Mouse (Mus musculus): ENCODE results near the gene Apol10b. TPM values are rescaled to one million over a fixed set of nuclear protein-coding genes. Genes with fewer than 3 reads are reported as not detected.
"Not testable (repeated sequence)": the region's sequence is repeated elsewhere in the genome, so short reads cannot be mapped to it uniquely, and the experiment has no call there.

The Apol10b gene
- polyA plus RNA-seq, 1 experiment from 2014 or later: 0.18 TPM

DNA sequence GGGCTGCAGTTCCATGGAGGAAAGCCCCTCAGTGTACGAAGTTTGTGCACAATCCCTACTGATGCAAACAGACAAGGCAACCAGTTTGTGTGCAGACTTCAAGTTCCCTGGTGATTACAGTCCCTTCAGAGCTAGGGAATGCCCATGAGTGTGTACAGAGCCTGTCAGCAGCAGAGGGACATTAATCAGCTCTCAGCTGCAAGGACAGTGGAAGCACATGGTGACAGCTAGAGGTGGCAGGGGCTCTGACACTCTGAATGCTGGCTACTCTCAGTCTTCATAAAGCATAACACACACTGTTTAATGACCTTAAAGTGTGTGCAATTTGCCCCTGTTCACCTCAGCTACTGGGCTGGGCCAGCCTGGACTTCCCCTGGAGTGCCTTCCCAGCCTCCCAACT is 2.4 kb downstream of the Apol10b start:
- Histone ChIP-seq H3K9me3 (replicated peaks; ENCODE audit: control insufficient read depth, low read length) (no peaks in the 10 kb centered on the region), H3K4me1 (ENCODE audit: control insufficient read depth, insufficient read depth, low read length) (peaks cover 3% of the 10 kb centered on the region; the same call in 1 of the 2 replicates), H3K27ac (ENCODE audit: low read length) (no peak overlapping the region), H3K9ac (ENCODE audit: low read length) (no peak overlapping the region), H3K27me3 (ENCODE audit: control insufficient read depth, insufficient read depth, low read length) (no peaks in the 10 kb centered on the region), H3K4me3 (replicated peaks; ENCODE audit: low read length) (no peak overlapping the region), H3K4me2 (ENCODE audit: low read depth, low read length) (no peak overlapping the region), H3K36me3 (ENCODE audit: control insufficient read depth, insufficient read depth, low read length) (no peaks in the 10 kb centered on the region)
- WGBS: 43% methylated on average over 1 of the region's 1 CpGs
- no peak for ATAC-seq (ENCODE audit: insufficient read depth, low FRiP score)

DNA sequence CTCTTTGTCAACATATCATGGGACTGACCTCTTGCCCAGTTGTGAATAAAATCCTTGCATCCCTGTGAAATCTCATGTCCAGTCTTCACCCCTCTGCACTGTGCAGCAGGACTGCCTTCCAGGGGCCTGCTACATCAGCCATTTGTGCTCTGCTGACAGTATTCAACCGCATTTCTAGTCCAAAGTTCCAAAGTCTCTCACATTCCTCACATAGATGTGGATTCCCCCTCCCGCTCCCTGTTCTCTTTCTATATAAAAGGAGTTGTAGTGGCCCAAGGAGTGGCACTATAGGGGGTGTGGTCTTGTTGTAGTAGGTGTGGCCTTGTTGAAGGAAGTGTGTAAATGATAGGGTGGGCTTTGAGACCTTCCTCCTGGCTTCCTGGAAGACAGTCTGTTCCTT is 5.0 kb downstream of the Apol10b start:
- no peak overlapping the region for H3K4me2 ChIP-seq (ENCODE audit: low read depth, low read length)
- no peaks in the 10 kb centered on the region for H3K4me1 ChIP-seq (ENCODE audit: control insufficient read depth, insufficient read depth, low read length)
- H3K9me3 ChIP-seq (replicated peaks; ENCODE audit: control insufficient read depth, low read length): no peaks in the 10 kb centered on the region
- no peaks in the 10 kb centered on the region for H3K27me3 ChIP-seq (ENCODE audit: control insufficient read depth, insufficient read depth, low read length)
- H3K4me3 ChIP-seq (replicated peaks; ENCODE audit: low read length): no peak overlapping the region
- no peak overlapping the region for H3K27ac ChIP-seq (ENCODE audit: low read length)
- ATAC-seq (ENCODE audit: insufficient read depth, low FRiP score): no peak
- H3K36me3 ChIP-seq (ENCODE audit: control insufficient read depth, insufficient read depth, low read length): no peaks in the 10 kb centered on the region
- 55% methylated on average over 2 of the region's 2 CpGs for WGBS
- H3K9ac ChIP-seq (ENCODE audit: low read length): no peak overlapping the region

DNA sequence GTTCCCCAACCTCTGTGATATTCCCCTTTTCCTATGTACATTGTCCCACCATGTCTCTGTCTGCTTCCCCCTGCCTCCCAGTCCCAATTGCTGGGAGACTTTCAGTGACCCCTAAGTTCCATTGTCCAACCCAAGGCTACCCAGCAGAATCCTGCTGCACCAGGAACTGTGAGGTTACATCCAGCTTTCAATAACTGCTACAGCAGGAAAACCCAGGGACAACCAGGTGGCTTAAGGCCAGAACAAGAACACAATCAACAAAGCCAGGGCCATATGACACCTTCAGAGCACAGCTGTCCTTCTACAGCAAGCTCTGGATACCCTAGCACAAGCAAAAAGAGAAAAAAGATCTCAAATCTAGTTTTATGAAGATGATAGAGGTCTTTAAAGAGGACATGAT is 6.9 kb downstream of the Apol10b start:
- no peak for ATAC-seq (ENCODE audit: insufficient read depth, low FRiP score)

DNA sequence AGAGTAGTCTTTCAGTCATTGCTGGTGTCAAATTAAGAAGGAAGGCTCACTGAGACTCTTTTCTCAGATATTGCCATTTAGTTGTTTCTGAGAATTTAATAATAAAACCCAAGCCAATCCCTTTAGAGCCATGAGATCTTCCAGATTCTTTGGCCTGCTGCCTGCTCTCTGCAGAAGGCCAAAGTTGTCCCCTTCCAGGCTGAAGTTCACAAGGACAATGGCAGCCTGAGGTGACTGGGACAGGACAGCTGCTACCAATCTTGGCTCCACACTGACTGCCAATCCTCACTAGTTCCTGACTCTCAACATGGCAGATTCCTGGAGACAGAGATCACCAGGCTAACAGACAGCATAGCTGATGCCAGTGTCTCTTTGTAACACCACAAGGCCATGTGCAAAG is 8.9 kb downstream of the Apol10b start:
- Histone ChIP-seq H3K36me3 (ENCODE audit: control insufficient read depth, insufficient read depth, low read length) (no peaks in the 10 kb centered on the region), H3K4me1 (ENCODE audit: control insufficient read depth, insufficient read depth, low read length) (no peaks in the 10 kb centered on the region), H3K9ac (ENCODE audit: low read length) (no peak overlapping the region), H3K4me2 (ENCODE audit: low read depth, low read length) (no peak overlapping the region), H3K27me3 (ENCODE audit: control insufficient read depth, insufficient read depth, low read length) (no peaks in the 10 kb centered on the region), H3K4me3 (replicated peaks; ENCODE audit: low read length) (no peak overlapping the region), H3K27ac (ENCODE audit: low read length) (no peak overlapping the region), H3K9me3 (replicated peaks; ENCODE audit: control insufficient read depth, low read length) (no peaks in the 10 kb centered on the region; the same call in 1 of the 2 replicates)
- ATAC-seq (ENCODE audit: insufficient read depth, low FRiP score): no peak

More for the DNA sequence above, 6.9 kb downstream of the Apol10b start:
- H3K4me1 ChIP-seq (ENCODE audit: control insufficient read depth, insufficient read depth, low read length): no peaks in the 10 kb centered on the region
- no peaks in the 10 kb centered on the region for H3K36me3 ChIP-seq (ENCODE audit: control insufficient read depth, insufficient read depth, low read length)
- no peak overlapping the region for H3K27ac ChIP-seq (ENCODE audit: low read length)
- H3K9ac ChIP-seq (ENCODE audit: low read length): no peak overlapping the region
- no peaks in the 10 kb centered on the region for H3K9me3 ChIP-seq (replicated peaks; ENCODE audit: control insufficient read depth, low read length)
- H3K4me3 ChIP-seq (replicated peaks; ENCODE audit: low read length): no peak overlapping the region
- no peak overlapping the region for H3K4me2 ChIP-seq (ENCODE audit: low read depth, low read length)
- H3K27me3 ChIP-seq (ENCODE audit: control insufficient read depth, insufficient read depth, low read length): no peaks in the 10 kb centered on the region

DNA sequence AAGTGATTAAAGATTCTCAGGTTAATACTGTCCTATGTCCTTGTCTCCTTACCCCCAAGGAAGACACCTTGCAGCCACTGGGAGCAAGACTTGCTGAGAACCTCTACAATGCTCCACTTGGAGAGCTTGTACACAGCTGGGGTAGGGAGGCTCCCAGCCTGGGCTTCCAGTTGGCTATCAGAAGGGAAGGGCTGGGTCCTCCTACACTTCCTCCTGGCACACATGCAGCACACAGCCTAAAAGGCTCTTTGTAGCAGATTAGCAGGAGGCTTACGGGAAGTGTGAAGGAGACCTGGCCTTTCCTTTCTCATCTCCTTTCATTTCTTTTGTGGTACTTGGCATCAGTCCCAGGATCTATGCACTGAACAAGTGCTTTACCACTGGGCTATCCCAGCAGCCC is 14.2 kb downstream of the Apol10b start:
- ATAC-seq (ENCODE audit: insufficient read depth, low FRiP score): no peak
- no peak overlapping the region for H3K4me2 ChIP-seq (ENCODE audit: low read depth, low read length)
- no peak overlapping the region for H3K9ac ChIP-seq (ENCODE audit: low read length)
- no peaks in the 10 kb centered on the region for H3K4me1 ChIP-seq (ENCODE audit: control insufficient read depth, insufficient read depth, low read length)
- H3K4me3 ChIP-seq (replicated peaks; ENCODE audit: low read length): no peak overlapping the region
- H3K27ac ChIP-seq (ENCODE audit: low read length): no peak overlapping the region
- WGBS: 33% methylated on average over 1 of the region's 1 CpGs
- no peaks in the 10 kb centered on the region for H3K27me3 ChIP-seq (ENCODE audit: control insufficient read depth, insufficient read depth, low read length)
- no peaks in the 10 kb centered on the region; the same call in 1 of the 2 replicates for H3K9me3 ChIP-seq (replicated peaks; ENCODE audit: control insufficient read depth, low read length)
- H3K36me3 ChIP-seq (ENCODE audit: control insufficient read depth, insufficient read depth, low read length): no peaks in the 10 kb centered on the region

DNA sequence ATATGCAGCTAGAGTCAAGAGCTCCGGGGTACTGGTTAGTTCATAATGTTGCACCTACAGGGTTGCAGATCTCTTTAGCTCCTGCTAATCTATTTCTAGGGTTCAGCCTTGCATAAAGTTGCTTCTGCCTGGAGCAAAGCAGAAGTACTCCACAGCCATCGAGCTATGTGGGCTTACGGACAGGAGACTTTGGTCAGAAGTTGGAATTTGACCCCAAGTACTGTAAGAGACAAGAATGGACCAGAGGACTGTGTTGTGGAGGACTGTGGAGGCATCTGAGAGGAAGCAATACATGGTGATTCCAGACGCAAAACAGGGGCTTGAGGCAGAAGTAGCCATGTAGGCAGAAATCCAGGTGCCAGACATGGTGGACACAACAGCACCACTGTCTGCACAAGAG is 16.6 kb downstream of the Apol10b start:
- H3K36me3 ChIP-seq (ENCODE audit: control insufficient read depth, insufficient read depth, low read length): no peaks in the 10 kb centered on the region

DNA sequence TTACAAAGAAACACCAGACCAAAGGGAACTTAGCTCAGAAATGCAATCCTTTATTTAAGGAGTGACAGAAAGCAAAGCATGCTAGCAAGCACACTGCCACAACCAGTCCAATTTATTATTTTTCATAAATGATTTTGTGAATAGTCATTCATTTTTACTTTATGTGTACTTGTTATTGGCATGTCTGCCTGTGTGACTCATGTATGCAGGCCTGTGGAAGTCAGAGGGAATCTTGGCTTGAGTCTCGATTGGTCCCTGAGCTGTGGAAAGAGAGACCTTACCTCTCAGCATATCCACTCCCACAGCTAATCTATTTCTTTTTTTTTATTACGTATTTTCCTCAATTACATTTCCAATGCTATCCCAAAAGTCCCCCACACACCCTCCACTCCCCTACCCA is 17.1 kb downstream of the Apol10b start:
- 84% methylated on average over 2 of the region's 2 CpGs for WGBS
- no peak for ATAC-seq (ENCODE audit: insufficient read depth, low FRiP score)
- H3K27ac ChIP-seq (ENCODE audit: low read length): no peak overlapping the region
- no peaks in the 10 kb centered on the region for H3K4me1 ChIP-seq (ENCODE audit: control insufficient read depth, insufficient read depth, low read length)
- H3K4me2 ChIP-seq (ENCODE audit: low read depth, low read length): no peak overlapping the region
- no peaks in the 10 kb centered on the region; the same call in 1 of the 2 replicates for H3K9me3 ChIP-seq (replicated peaks; ENCODE audit: control insufficient read depth, low read length)
- H3K36me3 ChIP-seq (ENCODE audit: control insufficient read depth, insufficient read depth, low read length): no peaks in the 10 kb centered on the region
- no peak overlapping the region for H3K4me3 ChIP-seq (replicated peaks; ENCODE audit: low read length)
- H3K27me3 ChIP-seq (ENCODE audit: control insufficient read depth, insufficient read depth, low read length): no peaks in the 10 kb centered on the region
- H3K9ac ChIP-seq (ENCODE audit: low read length): no peak overlapping the region

More for the DNA sequence above, 16.6 kb downstream of the Apol10b start:
- no peak for ATAC-seq (ENCODE audit: insufficient read depth, low FRiP score)
- no peak overlapping the region for H3K9ac ChIP-seq (ENCODE audit: low read length)
- no peaks in the 10 kb centered on the region for H3K4me1 ChIP-seq (ENCODE audit: control insufficient read depth, insufficient read depth, low read length)
- no peaks in the 10 kb centered on the region for H3K27me3 ChIP-seq (ENCODE audit: control insufficient read depth, insufficient read depth, low read length)
- H3K9me3 ChIP-seq (replicated peaks; ENCODE audit: control insufficient read depth, low read length): no peaks in the 10 kb centered on the region; the same call in 1 of the 2 replicates
- no peak overlapping the region for H3K4me3 ChIP-seq (replicated peaks; ENCODE audit: low read length)
- WGBS: 85% methylated on average over 4 of the region's 4 CpGs
- no peak overlapping the region for H3K4me2 ChIP-seq (ENCODE audit: low read depth, low read length)
- no peak overlapping the region for H3K27ac ChIP-seq (ENCODE audit: low read length)

DNA sequence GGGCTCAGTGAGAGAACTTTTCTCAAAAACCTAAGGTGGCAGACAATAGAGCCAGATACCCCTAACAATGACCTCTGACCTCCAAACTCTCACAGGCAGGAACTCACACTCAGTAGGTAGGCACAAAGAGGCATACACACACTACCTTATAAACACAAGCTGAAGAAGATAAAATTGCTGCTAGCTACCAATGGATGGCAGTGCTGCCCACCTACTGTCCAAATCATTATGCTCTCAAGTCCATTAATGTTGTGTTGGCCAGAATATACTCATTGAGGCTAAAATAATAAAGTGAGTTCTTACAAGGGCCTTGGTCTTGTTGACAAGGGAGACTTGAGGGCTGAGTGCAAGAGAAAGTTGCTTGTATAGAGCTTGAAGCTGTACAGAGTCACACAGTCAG is 32.7 kb downstream of the Apol10b start:
- ATAC-seq (ENCODE audit: insufficient read depth, low FRiP score): no peak
- Histone ChIP-seq H3K27me3 (ENCODE audit: control insufficient read depth, insufficient read depth, low read length) (no peaks in the 10 kb centered on the region), H3K9me3 (replicated peaks; ENCODE audit: control insufficient read depth, low read length) (no peaks in the 10 kb centered on the region), H3K4me1 (ENCODE audit: control insufficient read depth, insufficient read depth, low read length) (no peaks in the 10 kb centered on the region), H3K27ac (ENCODE audit: low read length) (no peak overlapping the region), H3K4me2 (ENCODE audit: low read depth, low read length) (no peak overlapping the region), H3K36me3 (ENCODE audit: control insufficient read depth, insufficient read depth, low read length) (no peaks in the 10 kb centered on the region), H3K4me3 (replicated peaks; ENCODE audit: low read length) (no peak overlapping the region), H3K9ac (ENCODE audit: low read length) (no peak overlapping the region)

DNA sequence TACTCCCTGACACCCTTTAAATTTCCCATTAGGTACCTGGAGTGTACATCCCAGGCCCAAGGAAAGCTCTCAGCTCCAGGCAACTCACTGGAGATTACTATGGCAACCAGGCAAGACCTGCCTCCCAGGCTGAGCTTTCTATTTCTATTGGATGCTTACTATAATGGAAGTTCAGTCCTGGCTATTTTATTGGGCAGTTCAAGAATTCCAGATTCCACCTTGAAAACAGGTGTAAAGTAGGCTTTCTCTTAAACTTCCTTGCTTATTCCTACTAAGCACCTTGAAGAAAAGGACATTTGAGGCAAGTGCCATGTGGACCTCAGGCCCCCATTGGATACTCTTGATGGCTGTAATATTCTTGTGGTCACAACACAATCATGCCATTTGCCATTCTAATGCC is 34.1 kb downstream of the Apol10b start, which contains the start of gene 1700025B11Rik:
TSS of gene 1700025B11Rik (minus strand) at position 101 of the 400 bp plus-strand sequence.
- no peak within 1 kb of the TSS for H3K4me2 ChIP-seq (ENCODE audit: low read depth, low read length)
- no peak within 1 kb of the TSS for H3K9ac ChIP-seq (ENCODE audit: low read length)
- H3K36me3 ChIP-seq (ENCODE audit: control insufficient read depth, insufficient read depth, low read length): no peaks in the 10 kb centered on the region
- no peaks in the 10 kb centered on the region for H3K4me1 ChIP-seq (ENCODE audit: control insufficient read depth, insufficient read depth, low read length)
- H3K9me3 ChIP-seq (replicated peaks; ENCODE audit: control insufficient read depth, low read length): no peaks in the 10 kb centered on the region
- no peaks in the 10 kb centered on the region for H3K27me3 ChIP-seq (ENCODE audit: control insufficient read depth, insufficient read depth, low read length)
- no peak within 1 kb of the TSS for H3K4me3 ChIP-seq (replicated peaks; ENCODE audit: low read length)
- no peak within 1 kb of the TSS for H3K27ac ChIP-seq (ENCODE audit: low read length)
- ATAC-seq (ENCODE audit: insufficient read depth, low FRiP score): no peak

DNA sequence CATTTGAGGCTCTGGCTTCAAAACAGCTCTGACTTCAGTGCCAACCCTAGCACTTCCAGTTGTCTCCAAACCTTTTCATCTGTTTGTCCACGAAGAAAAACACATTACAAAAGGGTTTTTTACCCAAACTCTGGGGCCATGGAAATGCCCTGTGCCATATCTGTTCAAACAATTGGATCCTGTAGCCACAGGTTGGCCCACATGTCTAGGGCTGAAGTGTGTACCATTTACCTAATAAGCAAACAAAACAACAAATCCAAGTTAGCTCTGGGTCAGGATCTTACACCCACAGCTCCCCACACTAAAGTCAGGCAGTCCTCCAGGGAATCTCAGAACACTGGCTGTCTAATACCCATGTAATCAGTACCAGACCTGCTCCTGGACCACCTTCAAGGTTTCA is 56.7 kb downstream of the Apol10b start:
- not testable (repeated sequence) for H3K4me2 ChIP-seq (ENCODE audit: low read depth, low read length); H3K4me3 ChIP-seq (replicated peaks; ENCODE audit: low read length); H3K36me3 ChIP-seq (ENCODE audit: control insufficient read depth, insufficient read depth, low read length); ATAC-seq (ENCODE audit: insufficient read depth, low FRiP score); H3K27ac ChIP-seq (ENCODE audit: low read length); H3K9ac ChIP-seq (ENCODE audit: low read length); H3K9me3 ChIP-seq (replicated peaks; ENCODE audit: control insufficient read depth, low read length); H3K4me1 ChIP-seq (ENCODE audit: control insufficient read depth, insufficient read depth, low read length); H3K27me3 ChIP-seq (ENCODE audit: control insufficient read depth, insufficient read depth, low read length)
- 34% methylated on average over 1 of the region's 1 CpGs for WGBS
